8 mouse cellular contexts compared by ENCODE assay signal in the genomic region with DNA sequence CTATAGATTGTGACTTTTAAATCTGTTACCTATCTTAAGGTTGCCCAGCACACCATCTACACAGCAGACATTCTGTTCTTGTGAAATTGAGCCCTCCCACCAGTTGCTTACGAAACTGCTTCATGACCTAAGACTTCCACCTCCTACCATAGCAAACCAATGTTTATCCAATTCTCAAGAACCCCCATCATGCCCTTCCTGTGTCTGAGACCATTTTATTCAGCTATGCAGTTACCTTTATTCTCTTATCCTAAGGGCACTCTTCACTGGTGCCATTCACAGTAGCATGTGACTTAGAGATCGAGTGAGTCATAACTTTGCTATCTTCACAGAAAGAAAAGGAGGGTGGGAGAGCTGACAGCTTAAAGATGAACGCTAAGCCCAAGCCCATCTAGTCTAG. TPM values are rescaled to one million over a fixed set of nuclear protein-coding genes. Genes with fewer than 3 reads are reported as not detected.
DNase-seq lines count a peak whose midpoint lies in the region; ATAC-seq and TF ChIP-seq lines count a peak whose summit lies in the region.

No protein-coding gene starts in this region.

- H3K4me2 ChIP-seq in CH12.LX (ENCODE audit: insufficient read depth, low read depth, poor library complexity, severe bottlenecking): peak overlapping the region; percentile 90
- H3K4me2 ChIP-seq in lung, embryonic 15.5 days: peak overlapping the region; percentile 74

- peaks cover 8 to 60% of the 10 kb centered on the region in 2 experiments for H3K4me1 ChIP-seq in CH12.LX (ENCODE audit: control insufficient read depth in 1 of 2, insufficient read depth in 2 of 2)
- peaks cover 53% of the 10 kb centered on the region for H3K4me1 ChIP-seq in lung, embryonic 15.5 days

- H3K9me3 ChIP-seq in CH12.LX (replicated peaks; ENCODE audit: low read length): no peaks in the 10 kb centered on the region
- H3K9me3 ChIP-seq in lung, embryonic 15.5 days: no peaks in the 10 kb centered on the region

- no peak for TF ChIP-seq RAD21 in CH12.LX (IDR thresholded peaks at IDR 0.05; ENCODE audit: low read depth, low read length)

- peak overlapping the region; percentile 89 for H3K9ac ChIP-seq in CH12.LX (ENCODE audit: insufficient read depth, low read depth)
- peak overlapping the region; percentile 97; the same call in 1 of the 2 replicates for H3K9ac ChIP-seq in lung, embryonic 15.5 days

- H3K27me3 ChIP-seq in CH12.LX (replicated peaks): no peaks in the 10 kb centered on the region
- no peaks in the 10 kb centered on the region for H3K27me3 ChIP-seq in lung, embryonic 15.5 days

- H3K4me3 ChIP-seq in CH12.LX (replicated peaks in 1 of 3; ENCODE audit: low read depth in 2 of 3, low read length in 2 of 3, poor library complexity in 1 of 3): peak overlapping the region; percentile 65 to 84 (median 84)
- peak overlapping the region; percentile 93 for H3K4me3 ChIP-seq in lung, embryonic 15.5 days

- in situ Hi-C loops in CH12.LX (cut with MboI; ENCODE audit: low pct_ligation_motif_present, low pct_unique_long_range_greater_than_20kb, low sequenced_read_pairs): loop anchor here (5.0 kb wide), 1 partner anchor 156 kb away; no protein-coding TSS in a partner anchor

- TF ChIP-seq EP300 in CH12.LX (IDR thresholded peaks at IDR 0.05; ENCODE audit: low read length): no peak

- 12% methylated on average over 3 of the region's 3 CpGs for WGBS in lung, embryonic 15.5 days

- DNase-seq in 3T3-L1 (ENCODE audit: low read depth, low spot score): peak; percentile 75
- DNase-seq in CH12.LX (ENCODE audit: extremely low read depth): peak; percentile 48
- DNase-seq in right cerebral cortex, postnatal 10 days (ENCODE audit: low spot score in 2 of 2): no peak
- DNase-seq in cerebellum, adult 18-20 months: no peak
- no peak for DNase-seq in left cerebral cortex, postnatal 10 days (ENCODE audit: extremely low spot score in 1 of 2, low spot score in 2 of 2)
- DNase-seq in frontal cortex, postnatal 25 days (ENCODE audit: low spot score in 2 of 2): no peak

- intact Hi-C loops in left cerebral cortex, postnatal 10 days (cut with DNase I): loop anchor here (5.0 kb wide), 1 partner anchor 131 kb away; no protein-coding TSS in a partner anchor

- peak; percentile 27; the same call in 1 of the 2 replicates for TF ChIP-seq POLR2A in CH12.LX (IDR thresholded peaks at IDR 0.05; ENCODE audit: low read depth, low read length)

- ATAC-seq in granulocyte monocyte progenitor cell, adult 5-6 weeks (replicated peaks; ENCODE audit: poor library complexity, severe bottlenecking): peak; percentile 45
- ATAC-seq in lung, embryonic 15.5 days (ENCODE audit: borderline replicate concordance, extremely low read depth, low FRiP score, low TSS enrichment): no peak

- H3K79me2 ChIP-seq in CH12.LX (replicated peaks; ENCODE audit: control insufficient read depth, extremely low read depth, insufficient read depth, poor library complexity, severe bottlenecking): peaks cover 11% of the 10 kb centered on the region

- dilution Hi-C loops in CH12.LX (cut with MboI; ENCODE audit: extremely low pct_ligation_motif_present, extremely low pct_unique_long_range_greater_than_20kb, low sequenced_read_pairs): no loop called here

- no peak for TF ChIP-seq CTCF in CH12.LX (conservative IDR thresholded peaks at IDR 0.05 in 1 of 2, IDR thresholded peaks at IDR 0.05 in 1 of 2; ENCODE audit: low read depth in 2 of 2, low read length in 2 of 2)

- no peak overlapping the region for H3K27ac ChIP-seq in CH12.LX (ENCODE audit: insufficient read depth, low read depth)
- H3K27ac ChIP-seq in lung, embryonic 15.5 days: peak overlapping the region; percentile 99; the same call in 1 of the 2 replicates

- H3K36me3 ChIP-seq in CH12.LX (replicated peaks in 1 of 2; ENCODE audit: control insufficient read depth in 1 of 2, insufficient read depth in 1 of 2, low read length in 1 of 2): no peaks in the 10 kb centered on the region
- no peaks in the 10 kb centered on the region for H3K36me3 ChIP-seq in lung, embryonic 15.5 days

TF ChIP-seq in CH12.LX, 34 proteins besides CTCF, POLR2A, EP300 and RAD21:
- TF ChIP-seq SIN3A (IDR thresholded peaks at IDR 0.05; ENCODE audit: low read length): peak; percentile 49; the same call in 1 of the 2 replicates
- no peak for TF ChIP-seq USF2 (conservative IDR thresholded peaks at IDR 0.05; ENCODE audit: low read depth, low read length)
- peak; percentile 26; the same call in 1 of the 2 replicates for TF ChIP-seq POLR2AphosphoS2 (IDR thresholded peaks at IDR 0.05; ENCODE audit: low read depth, low read length)
- 0 out of 2 replicates have a peak, but pooled peaks have one; percentile 46 for TF ChIP-seq TBP (conservative IDR thresholded peaks at IDR 0.05; ENCODE audit: low read depth, low read length)
- peak; percentile 12; the same call in 1 of the 2 replicates for TF ChIP-seq IRF4 (IDR thresholded peaks at IDR 0.05; ENCODE audit: low read depth, low read length)

RNA-seq across cellular contexts. Expression of a gene that starts 1.1 kb away (rescaled TPM):
- total RNA-seq in CH12.LX (2012; rRNA removed): 3.2 and 3.5 TPM in 2 replicates
- 1.2 and 1.5 TPM in 2 replicates for total RNA-seq in CH12.LX (2014; rRNA removed)
- polyA plus RNA-seq in CH12.LX (2012; ENCODE audit: insufficient read length, low read depth): 14.6 and 15.4 TPM in 2 replicates
- total RNA-seq in granulocyte monocyte progenitor cell, adult 5-6 weeks (2014; fragmentation: Nextera tagmentation): 26.1 and 28.9 TPM in 2 replicates
- 4.3 and 5.1 TPM in 2 replicates for total RNA-seq in granulocyte monocyte progenitor cell, adult 5-6 weeks (2017)
- 6.2 and 6.4 TPM in 2 replicates for polyA plus RNA-seq in lung, embryonic 15.5 days (2015; fragmentation: Nextera tagmentation; extraction: Ambion mirVana)
- total RNA-seq in left cerebral cortex, postnatal 10 days (2021): 10 to 100 TPM; 41.3 to 42.2 TPM

Comparison
In these comparisons a context has a peak if more than half of its experiments do, and no peak if none do; other contexts are left out.
1. DNase-seq: peak in 3T3-L1 (single experiment) and CH12.LX (single experiment); none in right cerebral cortex, postnatal 10 days (0 of 2), cerebellum, adult 18-20 months (0 of 2), left cerebral cortex, postnatal 10 days (0 of 2) and frontal cortex, postnatal 25 days (0 of 2).